Mouse (Mus musculus) WW6 (cell line): ENCODE results near the gene Slamf6.
"Not testable (repeated sequence)": the region's sequence is repeated elsewhere in the genome, so short reads cannot be mapped to it uniquely, and the experiment has no call there.

Source experiments
- DNase-seq: peaks from one replicate; pipeline ENCODE4 v3.0.0-alpha.2; 2013; ENCODE audit warnings: low read depth, low spot score

Slamf6 gene

DNA sequence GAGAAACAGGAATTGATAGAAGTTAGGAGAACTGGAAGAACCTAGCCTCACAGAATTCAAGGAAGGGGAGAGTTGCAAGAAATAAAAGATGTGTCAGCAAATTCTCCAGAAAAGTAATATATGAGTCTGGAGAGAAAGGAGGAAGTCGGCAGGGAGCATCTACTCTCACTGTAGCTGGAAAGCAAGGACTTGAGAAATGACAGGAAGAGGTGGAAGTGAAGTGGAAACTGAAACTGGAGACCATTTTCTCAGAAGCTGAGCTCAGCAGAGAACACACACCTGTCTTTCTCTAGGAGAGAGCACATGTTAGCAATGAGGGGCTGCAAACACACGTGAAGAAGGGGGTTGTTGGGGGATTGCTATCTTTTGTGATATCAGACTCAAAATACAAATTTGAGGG lies 40.1 kb downstream of the Slamf6 start:
- DNase-seq = no peak

DNA sequence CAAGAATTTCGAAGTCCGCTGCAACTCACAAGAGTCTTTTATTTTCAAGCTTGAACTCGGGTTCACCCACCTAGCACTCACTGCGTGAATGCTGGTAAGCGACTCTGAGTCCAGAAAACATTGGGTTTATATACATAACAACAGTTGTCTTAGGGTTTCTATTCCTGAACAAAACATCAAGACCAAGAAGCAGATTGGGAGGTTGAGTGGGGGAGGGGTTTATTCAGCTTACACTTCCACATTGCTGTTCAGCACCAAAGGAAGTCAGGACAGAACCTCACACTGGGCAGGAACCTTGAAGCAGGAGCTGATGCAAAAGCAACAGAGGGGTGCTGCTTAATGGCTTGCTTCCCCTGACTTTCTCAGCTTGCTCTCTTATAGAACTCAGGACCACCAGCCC lies 43.4 kb downstream of the Slamf6 start:
- no peak for DNase-seq

DNA sequence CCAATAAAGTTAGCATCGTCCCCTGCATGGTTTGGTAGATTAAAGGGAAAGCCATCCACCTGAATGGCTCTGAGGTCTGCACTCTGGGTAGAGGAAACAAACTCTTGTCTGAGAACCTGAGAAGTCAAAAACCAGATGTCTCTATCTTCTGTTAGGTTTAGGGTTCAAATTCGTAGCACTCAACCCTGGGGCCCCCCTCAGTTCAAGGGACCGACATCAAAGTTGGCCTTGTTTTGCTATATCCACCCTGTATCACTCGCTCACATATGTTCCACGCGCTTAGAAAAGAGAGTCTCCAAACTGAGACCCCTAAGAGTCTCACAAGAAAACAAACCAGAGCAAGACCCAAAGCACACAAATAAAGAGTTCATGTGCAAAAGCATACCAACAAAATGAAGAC lies 44.4 kb downstream of the Slamf6 start:
- no peak for DNase-seq

- DNase-seq = no peak
Measured at GRCm38 (mm10) chr1:171963613-171964012, 46.3 kb downstream of the Slamf6 start.

GRCm38 (mm10) chr1:171966054-171966790 lies 48.9 kb downstream of the Slamf6 start:
- no peak for DNase-seq

- no peak for DNase-seq
Measured at GRCm38 (mm10) chr1:171969221-171969620, 51.9 kb downstream of the Slamf6 start.

GRCm38 (mm10) chr1:171970854-171971586 lies 53.7 kb downstream of the Slamf6 start:
- DNase-seq = no peak

DNA sequence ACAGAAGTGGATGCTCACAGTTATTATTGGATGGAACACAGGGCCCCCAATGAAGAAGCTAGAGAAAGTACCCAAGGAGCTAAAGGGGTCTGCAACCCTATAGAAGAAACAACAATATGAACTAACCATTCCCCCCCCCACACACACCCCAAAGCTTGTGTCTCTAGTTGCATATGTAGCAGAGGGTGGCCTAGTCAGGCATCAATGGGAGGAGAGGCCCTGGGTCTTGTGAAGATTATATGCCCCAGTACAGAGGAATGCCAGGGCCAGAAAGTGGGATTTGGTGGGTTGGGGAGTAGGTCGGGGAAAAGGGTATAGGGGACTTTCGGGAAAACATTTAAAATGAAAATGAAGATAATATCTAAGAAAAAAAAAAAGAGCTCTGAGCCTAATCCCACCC lies 57.0 kb downstream of the Slamf6 start:
- not testable (repeated sequence) for DNase-seq

DNA sequence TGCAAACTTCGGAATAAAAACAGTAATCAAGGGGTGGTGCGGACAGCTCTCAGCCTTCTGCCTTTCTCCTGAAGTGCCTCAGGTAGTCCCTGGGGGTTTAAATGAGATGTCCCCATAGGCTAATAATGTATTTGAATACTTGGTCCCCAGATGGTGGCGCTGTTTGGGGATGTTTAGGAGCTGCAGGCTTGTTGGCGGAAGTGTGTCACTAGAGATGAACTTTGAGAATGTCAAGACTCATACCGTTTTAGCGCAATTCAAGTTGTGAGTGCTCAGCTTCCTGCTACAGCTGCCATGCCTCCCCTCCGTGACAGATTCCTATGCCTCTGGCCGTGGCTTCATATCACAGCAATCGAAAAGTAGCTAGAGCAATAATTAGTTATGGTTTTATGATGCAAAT lies 58.1 kb downstream of the Slamf6 start:
- DNase-seq = peak; percentile 22

DNA sequence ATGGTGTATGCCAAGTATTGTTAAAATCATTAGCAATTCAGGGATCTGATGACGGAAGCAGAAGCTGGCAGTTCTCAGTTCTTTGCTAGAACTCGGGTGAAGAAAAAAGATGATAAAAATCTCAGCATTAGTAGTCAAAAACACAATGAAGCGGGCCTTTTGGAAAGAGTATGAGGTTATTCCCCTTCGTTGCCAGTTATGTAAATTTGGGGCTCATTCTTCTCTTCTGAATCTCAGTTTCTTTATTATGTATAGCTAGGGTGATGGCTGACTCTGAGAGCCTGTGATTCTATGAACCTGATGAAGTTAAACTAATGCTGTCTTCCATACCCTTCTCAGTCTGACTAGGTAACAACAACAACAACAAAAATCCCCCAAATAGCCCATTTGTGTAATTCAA lies 58.5 kb downstream of the Slamf6 start:
- no peak for DNase-seq

DNA sequence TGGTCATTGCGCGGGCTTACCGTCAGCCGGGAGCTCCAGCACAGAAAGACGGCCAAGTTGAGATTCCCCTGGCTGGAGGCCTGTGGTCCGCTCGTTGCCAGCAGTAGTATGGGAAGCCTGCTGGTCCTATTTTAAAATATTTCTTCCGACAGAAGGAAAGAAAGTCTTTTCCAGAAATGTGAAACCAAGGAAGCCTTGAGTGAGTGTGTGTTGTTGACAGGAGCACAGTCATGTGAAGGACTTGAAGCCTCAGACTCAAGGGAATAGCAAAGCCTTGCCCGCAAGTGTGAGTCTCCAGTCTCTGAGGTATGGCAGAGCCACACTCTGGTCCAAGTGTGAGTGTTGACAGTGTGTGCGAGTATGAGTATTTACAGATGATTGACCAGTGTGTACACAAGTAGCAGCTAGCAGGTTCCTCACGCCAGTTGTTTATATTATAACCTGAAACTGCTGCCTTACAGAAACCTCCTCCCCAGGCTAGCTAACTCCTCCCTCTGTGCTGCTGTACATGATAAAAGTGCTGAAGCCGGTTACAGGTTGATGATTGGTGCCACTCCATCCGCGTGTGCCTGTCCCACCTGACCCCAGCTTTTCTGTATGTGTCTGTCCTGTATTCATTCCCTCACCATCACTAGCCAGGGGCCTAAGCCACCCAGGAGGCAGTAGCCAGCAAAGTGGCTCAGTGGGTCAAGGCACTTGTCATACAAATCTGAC lies 59.7 kb downstream of the Slamf6 start:
- no peak for DNase-seq

GRCm38 (mm10) chr1:171977891-171978290 lies 60.6 kb downstream of the Slamf6 start:
- DNase-seq = no peak

DNA sequence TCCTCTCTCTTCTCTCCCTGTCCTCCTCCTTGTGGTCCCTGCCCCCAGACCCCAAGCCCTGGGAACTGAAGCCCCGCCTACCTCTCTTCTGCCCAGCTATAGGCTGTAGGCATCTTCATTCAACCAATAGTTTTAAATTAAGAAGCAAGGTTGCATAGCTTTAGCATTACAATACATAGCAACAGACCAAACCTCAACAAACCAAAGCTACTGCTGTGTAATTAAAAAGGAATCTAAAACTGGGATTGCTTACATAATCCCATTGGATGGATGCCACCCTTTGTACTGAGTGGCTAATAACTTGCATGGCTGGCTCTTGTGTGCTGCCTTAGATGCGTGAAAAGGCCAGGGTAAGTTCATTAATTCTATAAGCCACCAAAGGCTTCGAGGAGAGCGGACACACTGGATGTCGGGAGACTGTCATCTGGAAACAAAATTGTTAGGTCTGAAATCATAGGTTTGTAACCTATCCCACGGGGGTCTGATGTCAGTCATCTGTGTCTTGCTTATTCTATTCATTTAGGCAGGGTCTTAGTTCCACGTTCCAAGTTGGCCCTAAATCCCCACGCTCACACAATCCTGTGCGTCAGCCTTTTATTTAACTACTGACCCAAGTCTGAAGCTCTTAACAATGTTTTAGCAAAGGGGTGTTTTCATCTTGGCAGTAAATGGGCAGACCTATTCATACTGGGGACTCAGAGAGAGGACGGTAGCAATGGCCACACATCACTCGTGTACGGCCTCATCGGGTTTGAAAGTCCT lies 62.8 kb downstream of the Slamf6 start:
- DNase-seq = no peak

DNA sequence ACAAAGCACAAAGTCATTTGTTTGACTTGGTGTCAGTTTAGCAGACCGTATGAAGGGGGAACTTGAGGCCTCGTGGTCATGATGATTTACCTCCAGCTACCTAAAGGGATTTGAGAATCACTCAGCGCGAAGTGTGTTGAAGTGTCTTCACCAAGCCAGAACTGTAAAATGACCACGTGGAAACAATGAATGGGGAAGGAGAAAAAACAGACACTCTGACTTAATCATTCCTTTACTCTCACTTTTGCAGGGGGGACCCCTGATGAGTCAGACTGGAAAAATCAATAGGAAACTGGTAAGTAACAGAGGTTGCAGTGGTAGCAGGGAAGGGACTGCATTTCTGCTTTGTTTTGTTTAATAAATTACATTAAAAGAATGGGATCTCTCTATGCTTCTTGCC lies 64.9 kb downstream of the Slamf6 start:
- DNase-seq = no peak

- DNase-seq = no peak
Measured at GRCm38 (mm10) chr1:171982740-171983139, 65.4 kb downstream of the Slamf6 start.

GRCm38 (mm10) chr1:171983372-171984001 lies 66.2 kb downstream of the Slamf6 start:
- no peak for DNase-seq

DNA sequence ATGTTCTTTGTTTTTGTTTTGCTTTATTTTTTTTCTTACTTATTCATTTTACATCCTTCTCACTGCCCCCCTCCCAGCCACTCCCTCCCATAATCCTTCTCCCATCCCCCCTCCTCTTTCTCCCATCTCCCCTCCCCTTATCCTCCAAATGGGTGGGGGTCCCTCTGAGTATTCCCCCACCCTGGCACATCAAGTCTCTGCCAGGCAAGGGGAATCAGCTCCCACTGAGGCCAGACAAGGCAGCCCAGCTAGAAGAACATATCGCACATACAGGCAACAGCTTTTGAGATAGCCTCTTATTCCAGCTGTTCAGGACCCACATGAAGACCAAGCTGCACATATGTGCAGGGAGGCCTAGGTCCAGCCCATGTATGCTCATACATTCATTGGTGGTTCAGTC lies 66.8 kb downstream of the Slamf6 start:
- no peak for DNase-seq

- DNase-seq = no peak
Measured at GRCm38 (mm10) chr1:171991883-171992282, 74.6 kb downstream of the Slamf6 start.

DNA sequence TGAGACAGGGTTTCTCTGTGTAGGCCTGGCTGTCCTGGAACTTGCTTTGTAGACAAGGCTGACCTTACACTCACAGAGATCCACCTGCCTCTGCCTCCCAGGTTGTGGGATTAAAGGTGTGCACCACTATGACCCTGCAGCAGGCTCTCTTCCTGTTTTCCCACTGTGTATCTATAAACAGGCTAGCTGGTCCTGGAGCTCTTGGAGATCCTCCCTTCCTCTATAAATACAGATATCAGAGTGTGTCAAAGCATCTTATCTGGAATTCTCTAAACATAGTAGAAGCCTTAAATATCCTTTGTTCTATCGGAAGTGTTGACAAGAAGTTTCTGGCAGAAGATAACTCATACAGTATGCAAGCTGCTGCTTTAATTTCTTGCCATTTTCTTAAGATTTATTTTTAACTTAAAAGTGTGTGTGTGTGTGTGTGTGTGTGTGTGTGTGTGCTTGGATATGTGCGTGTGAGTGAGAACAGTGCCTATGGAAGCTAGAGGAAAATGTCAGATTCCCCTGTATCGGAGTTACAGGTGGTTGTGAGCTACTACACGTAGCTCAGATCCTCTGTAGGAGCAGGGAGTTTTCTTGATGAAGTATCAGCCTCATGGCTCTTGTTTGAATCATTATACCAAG lies 75.7 kb downstream of the Slamf6 start:
- no peak for DNase-seq

- no peak for DNase-seq
Measured at GRCm38 (mm10) chr1:171994501-171994900, 77.2 kb downstream of the Slamf6 start.
